In the genomic region with DNA sequence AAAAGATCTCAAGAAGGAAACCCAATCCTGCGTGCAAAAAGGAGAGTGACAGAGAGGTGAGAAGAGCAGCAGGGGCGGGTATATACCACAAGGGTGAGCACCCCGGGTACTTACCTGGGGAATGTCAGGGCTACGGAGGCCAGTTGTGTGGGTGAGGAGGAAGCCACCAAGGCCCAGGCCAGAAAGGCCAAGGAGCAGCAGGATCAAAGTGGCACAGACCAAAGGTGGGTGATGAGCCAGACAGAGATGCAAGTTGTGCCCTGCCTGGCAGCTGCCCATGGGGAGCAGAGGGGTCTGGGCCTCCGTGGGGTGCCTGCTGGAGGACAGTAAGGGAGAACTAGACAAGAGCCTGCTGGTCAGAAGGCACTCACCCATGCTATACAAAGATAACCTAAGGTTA, we compare ENCODE assay signal across 8 mouse cellular contexts. TPM values are rescaled to one million over a fixed set of nuclear protein-coding genes. Genes with fewer than 3 reads are reported as not detected.
DNase-seq lines count a peak whose midpoint lies in the region; ATAC-seq and TF ChIP-seq lines count a peak whose summit lies in the region.

No protein-coding gene starts in this region.

- no peak for TF ChIP-seq CTCF in lung, postnatal 0 days (IDR thresholded peaks at IDR 0.05)
- TF ChIP-seq CTCF in lung, adult 2 months (IDR thresholded peaks at IDR 0.05; ENCODE audit: insufficient read depth, low read length), result no peak

- H3K9me3 ChIP-seq in lung, postnatal 0 days (ENCODE audit: low read length), result no peaks in the 10 kb centered on the region
- no peaks in the 10 kb centered on the region for H3K9me3 ChIP-seq in hindbrain, embryonic 14.5 days (ENCODE audit: control insufficient read depth, low read length)
- H3K9me3 ChIP-seq in neural tube, embryonic 15.5 days (replicated peaks), result no peaks in the 10 kb centered on the region

- H3K36me3 ChIP-seq in lung, postnatal 0 days (ENCODE audit: insufficient read depth, low read length), result no peaks in the 10 kb centered on the region
- H3K36me3 ChIP-seq in hindbrain, embryonic 14.5 days (replicated peaks; ENCODE audit: control insufficient read depth, insufficient read depth), result no peaks in the 10 kb centered on the region
- H3K36me3 ChIP-seq in neural tube, embryonic 15.5 days, result no peaks in the 10 kb centered on the region

- no peak for TF ChIP-seq EP300 in lung, postnatal 0 days (IDR thresholded peaks at IDR 0.05)

- 82% methylated on average over 5 of the region's 5 CpGs for WGBS in lung, postnatal 0 days
- WGBS in lung, adult 2 months, result 83% methylated on average over 5 of the region's 5 CpGs
- WGBS in hindbrain, embryonic 14.5 days, result 87% methylated on average over 5 of the region's 5 CpGs
- WGBS in neural tube, embryonic 15.5 days, result 91% methylated on average over 5 of the region's 5 CpGs

- H3K4me2 ChIP-seq in lung, postnatal 0 days (replicated peaks; ENCODE audit: low read depth, low read length), result peak overlapping the region; percentile 87
- 0 out of 2 replicates have a peak overlapping the region, but pooled peaks have one; percentile 60 for H3K4me2 ChIP-seq in hindbrain, embryonic 14.5 days (replicated peaks)
- H3K4me2 ChIP-seq in neural tube, embryonic 15.5 days, result peak overlapping the region; percentile 71

- H3K27ac ChIP-seq in lung, postnatal 0 days (ENCODE audit: low read length), result peak overlapping the region; percentile 80
- H3K27ac ChIP-seq in hindbrain, embryonic 14.5 days, result no peak overlapping the region
- H3K27ac ChIP-seq in neural tube, embryonic 15.5 days (replicated peaks), result no peak overlapping the region

- H3K9ac ChIP-seq in lung, postnatal 0 days (replicated peaks; ENCODE audit: low read depth), result no peak overlapping the region
- H3K9ac ChIP-seq in hindbrain, embryonic 14.5 days, result 0 out of 2 replicates have a peak overlapping the region, but pooled peaks have one; percentile 80
- peak overlapping the region; percentile 89; the same call in 1 of the 2 replicates for H3K9ac ChIP-seq in neural tube, embryonic 15.5 days (replicated peaks)

- ATAC-seq in lung, postnatal 0 days, result no peak
- no peak for ATAC-seq in hindbrain, embryonic 14.5 days (ENCODE audit: low FRiP score)
- ATAC-seq in neural tube, embryonic 15.5 days (ENCODE audit: low FRiP score), result no peak
- no peak for ATAC-seq in inflammation-experienced regulatory T-cells, adult 6 months

- peaks cover 13% of the 10 kb centered on the region; the same call in 1 of the 2 replicates for H3K4me1 ChIP-seq in lung, postnatal 0 days (ENCODE audit: insufficient read depth, low read depth, low read length)
- H3K4me1 ChIP-seq in lung, adult 2 months (ENCODE audit: control insufficient read depth, insufficient read depth, low read length), result peaks cover 11% of the 10 kb centered on the region
- peaks cover 14% of the 10 kb centered on the region; the same call in 1 of the 2 replicates for H3K4me1 ChIP-seq in hindbrain, embryonic 14.5 days (replicated peaks; ENCODE audit: control insufficient read depth, insufficient read depth, low read length)
- H3K4me1 ChIP-seq in neural tube, embryonic 15.5 days, result peaks cover 19% of the 10 kb centered on the region

- TF ChIP-seq POLR2A in lung, adult 2 months (IDR thresholded peaks at IDR 0.05; ENCODE audit: borderline replicate concordance, extremely low read depth, low read depth, low read length), result no peak

- no peak overlapping the region for H3K4me3 ChIP-seq in lung, postnatal 0 days (ENCODE audit: low read depth, low read length)
- H3K4me3 ChIP-seq in lung, adult 2 months (replicated peaks; ENCODE audit: extremely low read depth, low read depth, low read length), result no peak overlapping the region
- H3K4me3 ChIP-seq in hindbrain, embryonic 14.5 days (replicated peaks; ENCODE audit: low read length), result no peak overlapping the region
- H3K4me3 ChIP-seq in neural tube, embryonic 15.5 days (replicated peaks), result no peak overlapping the region

- no peaks in the 10 kb centered on the region for H3K27me3 ChIP-seq in lung, postnatal 0 days (replicated peaks; ENCODE audit: insufficient read depth, low read length)
- H3K27me3 ChIP-seq in hindbrain, embryonic 14.5 days (ENCODE audit: control insufficient read depth, insufficient read depth, low read length), result no peaks in the 10 kb centered on the region
- H3K27me3 ChIP-seq in neural tube, embryonic 15.5 days (replicated peaks), result no peaks in the 10 kb centered on the region

- DNase-seq in cerebellum, adult 11-12 months, result peak; percentile 48
- no peak for DNase-seq in cerebellum, adult 8-10 months
- no peak for DNase-seq in lung, postnatal 0 days (ENCODE audit: low spot score)
- DNase-seq in lung, adult 2 months, result no peak
- no peak for DNase-seq in hindbrain, embryonic 14.5 days (ENCODE audit: low spot score)
- DNase-seq in ovary, postnatal 36 days (ENCODE audit: low spot score), result no peak

RNA-seq across cellular contexts. Expression of gene Taok2, which starts 12.4 kb away (rescaled TPM):
- polyA plus RNA-seq in lung, postnatal 0 days (2015; fragmentation: Nextera tagmentation; extraction: Ambion mirVana), result 36.1 and 39.0 TPM in 2 replicates
- 174 and 210 TPM in 2 replicates for polyA plus RNA-seq in lung, adult 2 months (2012; rRNA removed)
- polyA plus RNA-seq in hindbrain, embryonic 14.5 days (2014; fragmentation: Nextera tagmentation; extraction: Ambion mirVana), result 36.4 and 37.2 TPM in 2 replicates
- polyA plus RNA-seq in neural tube, embryonic 15.5 days (2015; fragmentation: Nextera tagmentation; extraction: Ambion mirVana), result 52.4 and 55.2 TPM in 2 replicates
- polyA plus RNA-seq in inflammation-experienced regulatory T-cells, adult 6 months (2017; shearing (Covaris generic)), result 10 to 100 TPM; 16.8 to 20.3 (median 19.6) TPM

RNA-seq across cellular contexts. Expression of gene Tmem219, which starts 25.8 kb away (rescaled TPM):
- polyA plus RNA-seq in lung, postnatal 0 days (2015; fragmentation: Nextera tagmentation; extraction: Ambion mirVana), result 42.5 and 45.0 TPM in 2 replicates
- polyA plus RNA-seq in lung, adult 2 months (2012; rRNA removed), result 83.6 and 92.9 TPM in 2 replicates
- polyA plus RNA-seq in hindbrain, embryonic 14.5 days (2014; fragmentation: Nextera tagmentation; extraction: Ambion mirVana), result 28.0 and 29.3 TPM in 2 replicates
- polyA plus RNA-seq in neural tube, embryonic 15.5 days (2015; fragmentation: Nextera tagmentation; extraction: Ambion mirVana), result 30.9 and 31.1 TPM in 2 replicates
- 10 to 100 TPM; 36.8 to 69.8 (median 47.7) TPM for polyA plus RNA-seq in inflammation-experienced regulatory T-cells, adult 6 months (2017; shearing (Covaris generic))

RNA-seq across cellular contexts. Expression of gene Kctd13, which starts 31.8 kb away (rescaled TPM):
- 12.1 and 14.9 TPM in 2 replicates for polyA plus RNA-seq in lung, postnatal 0 days (2015; fragmentation: Nextera tagmentation; extraction: Ambion mirVana)
- 22.4 and 24.5 TPM in 2 replicates for polyA plus RNA-seq in lung, adult 2 months (2012; rRNA removed)
- polyA plus RNA-seq in hindbrain, embryonic 14.5 days (2014; fragmentation: Nextera tagmentation; extraction: Ambion mirVana), result 102 and 104 TPM in 2 replicates
- polyA plus RNA-seq in neural tube, embryonic 15.5 days (2015; fragmentation: Nextera tagmentation; extraction: Ambion mirVana), result 102 and 121 TPM in 2 replicates
- 1 to 10 TPM; 6.1 to 7.9 (median 6.3) TPM for polyA plus RNA-seq in inflammation-experienced regulatory T-cells, adult 6 months (2017; shearing (Covaris generic))

RNA-seq across cellular contexts. Expression of gene Ino80e, which starts 34.7 kb away (rescaled TPM):
- polyA plus RNA-seq in lung, postnatal 0 days (2015; fragmentation: Nextera tagmentation; extraction: Ambion mirVana), result 52.2 and 54.7 TPM in 2 replicates
- 66.0 and 68.9 TPM in 2 replicates for polyA plus RNA-seq in lung, adult 2 months (2012; rRNA removed)
- polyA plus RNA-seq in hindbrain, embryonic 14.5 days (2014; fragmentation: Nextera tagmentation; extraction: Ambion mirVana), result 93.7 and 95.3 TPM in 2 replicates
- 89.4 and 90.5 TPM in 2 replicates for polyA plus RNA-seq in neural tube, embryonic 15.5 days (2015; fragmentation: Nextera tagmentation; extraction: Ambion mirVana)
- 10 to 100 TPM; 63.0 to 88.4 (median 68.7) TPM for polyA plus RNA-seq in inflammation-experienced regulatory T-cells, adult 6 months (2017; shearing (Covaris generic))

RNA-seq across cellular contexts. Expression of gene Hirip3, which starts 35.1 kb away (rescaled TPM):
- polyA plus RNA-seq in lung, postnatal 0 days (2015; fragmentation: Nextera tagmentation; extraction: Ambion mirVana), result 8.4 and 9.3 TPM in 2 replicates
- 6.2 and 7.5 TPM in 2 replicates for polyA plus RNA-seq in lung, adult 2 months (2012; rRNA removed)
- 10.1 and 11.1 TPM in 2 replicates for polyA plus RNA-seq in hindbrain, embryonic 14.5 days (2014; fragmentation: Nextera tagmentation; extraction: Ambion mirVana)
- polyA plus RNA-seq in neural tube, embryonic 15.5 days (2015; fragmentation: Nextera tagmentation; extraction: Ambion mirVana), result 20.3 and 28.6 TPM in 2 replicates
- 10 to 100 TPM; 11.2 to 19.3 (median 18.2) TPM for polyA plus RNA-seq in inflammation-experienced regulatory T-cells, adult 6 months (2017; shearing (Covaris generic))
